ENCODE assay signal across 25 mouse cellular contexts in genomic region chr10:82997460-82997859, GRCm38 (mm10).
"Had no signal": no experiment of that assay in that cellular context is flagged by ENCODE, and none has a peak within 500 bp of the region (broad histone marks: within the 10 kb centered on the region; RNA-seq: fewer than 3 reads in every experiment).

No protein-coding gene starts in this region.

- H3K36me3 ChIP-seq: heart, embryonic 10.5 days; heart, embryonic 12.5 days; hindbrain, embryonic 10.5 days; hindbrain, embryonic 12.5 days; intestine, embryonic 15.5 days; limb, embryonic 10.5 days had no signal

- ATAC-seq: hindbrain, embryonic 16.5 days; inflammation-experienced regulatory T-cells, adult 6 months; intestine, embryonic 15.5 days; intestine, postnatal 0 days had no signal

- DNase-seq: gastrocnemius, postnatal 14 days; gastrocnemius, postnatal 36 days; heart, adult 18-20 months; heart, postnatal 10 days; heart, postnatal 4 days; kidney, adult 18-20 months; kidney, adult 9 months; kidney, postnatal 10 days; kidney, postnatal 25 days; kidney, postnatal 4 days; liver had no signal

- H3K9ac ChIP-seq: heart, embryonic 12.5 days; hindbrain, embryonic 12.5 days; hindbrain, embryonic 14.5 days; intestine, embryonic 15.5 days; limb, embryonic 12.5 days had no signal

- H3K4me2 ChIP-seq: heart, embryonic 12.5 days; hindbrain, embryonic 12.5 days; hindbrain, embryonic 14.5 days; intestine, embryonic 15.5 days; limb, embryonic 12.5 days; liver, embryonic 11.5 days had no signal

- H3K27me3 ChIP-seq: heart, embryonic 12.5 days; hindbrain, embryonic 12.5 days; intestine, embryonic 15.5 days; limb, embryonic 12.5 days had no signal

- H3K27ac ChIP-seq: heart, embryonic 10.5 days; hindbrain, embryonic 10.5 days; hindbrain, embryonic 12.5 days; hindbrain, embryonic 14.5 days; intestine, embryonic 15.5 days; layer of hippocampus, adult 2 months; left cerebral cortex, adult 2 months; limb, embryonic 10.5 days; limb, embryonic 12.5 days had no signal

- H3K9me3 ChIP-seq: heart, embryonic 10.5 days; heart, embryonic 12.5 days; hindbrain, embryonic 12.5 days; intestine, embryonic 15.5 days; limb, embryonic 10.5 days had no signal

- H3K4me3 ChIP-seq: heart, embryonic 10.5 days; heart, embryonic 12.5 days; hindbrain, embryonic 10.5 days; hindbrain, embryonic 12.5 days; intestine, embryonic 15.5 days; layer of hippocampus, adult 2 months; left cerebral cortex, adult 2 months; limb, embryonic 10.5 days; limb, embryonic 12.5 days had no signal
